Mouse (Mus musculus): ENCODE measurements around the gene Gm9964.

DNA sequence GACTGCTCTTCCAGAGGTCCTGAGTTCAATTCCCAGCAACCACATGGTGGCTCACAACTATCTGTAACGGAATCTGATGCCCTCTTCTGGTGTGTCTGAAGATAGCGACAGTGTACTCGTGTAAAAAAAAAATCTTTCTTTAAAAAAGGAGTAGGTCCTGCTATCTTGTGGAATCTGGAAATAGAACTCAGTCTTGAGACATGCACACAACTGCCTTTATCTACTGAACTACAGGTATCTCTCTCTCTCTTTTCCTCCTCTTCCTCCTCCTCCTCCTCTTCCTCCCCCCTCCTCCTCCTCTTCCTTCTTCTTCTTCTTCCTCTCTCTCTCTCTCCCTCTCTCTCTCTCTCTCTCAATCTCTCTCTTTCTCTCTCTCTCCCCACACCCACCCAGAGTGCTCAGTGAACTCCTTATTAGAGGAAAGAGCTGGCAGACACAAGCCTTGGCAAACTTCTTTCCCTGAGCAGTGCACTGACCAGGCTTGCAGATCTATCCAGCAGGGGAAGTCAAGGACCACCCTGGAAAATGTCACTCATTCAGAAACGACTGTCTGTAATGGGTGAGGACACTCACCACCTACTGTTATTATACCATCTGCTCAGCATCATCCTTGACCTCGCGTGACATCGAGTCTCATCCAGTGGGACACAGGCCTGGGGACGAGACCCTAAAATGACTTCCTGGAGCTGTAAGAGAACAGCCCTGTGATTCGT is 3.2 kb upstream of the Gm9964 start:
- no peak for TF ChIP-seq CTCF (IDR thresholded peaks at IDR 0.05; ENCODE audit: low read depth, low read length)
- no peak for TF ChIP-seq POLR2A (IDR thresholded peaks at IDR 0.05; ENCODE audit: extremely low read depth, insufficient read depth, low read length)

All from liver, adult 2 months (tissue).